Mouse (Mus musculus) embryonic facial prominence, embryonic 11.5 days (tissue): Measurements from ENCODE around the gene Acad10. TPM values are rescaled to one million over a fixed set of nuclear protein-coding genes. Genes with fewer than 3 reads are reported as not detected.

Experiments used
- ATAC-seq: fragments of 200-750 bp; cut with Nextera tagmentation; replicated peaks from 2 replicates; pipeline ENCODE4 v1.8.0; 2017; ENCODE audit warnings: low read depth; ENCODE audit not compliant: insufficient number of reproducible peaks, low FRiP score, low TSS enrichment
- DNase-seq: peaks from one replicate; pipeline ENCODE4 v3.0.0-alpha.2; 2015; ENCODE audit warnings: low spot score
- H3K27ac ChIP-seq: fragments of 300-500 bp; sonication (generic); replicated peaks from 2 replicates; pipeline ENCODE4 v1.5.1; 2014; ENCODE audit warnings: mild to moderate bottlenecking, low read depth, low read length, control low read depth
- H3K27me3 ChIP-seq: fragments of 300-500 bp; sonication (generic); 2 replicates; pipeline ENCODE4 v1.6.1; 2014; ENCODE audit warnings: mild to moderate bottlenecking, low read length, moderate library complexity, mixed read lengths; ENCODE audit not compliant: control insufficient read depth, insufficient read depth
- H3K36me3 ChIP-seq: fragments of 300-500 bp; sonication (generic); replicated peaks from 2 replicates; pipeline ENCODE4 v1.6.1; 2014; ENCODE audit warnings: low read depth, mild to moderate bottlenecking, low read length, moderate library complexity, mixed read lengths; ENCODE audit not compliant: control insufficient read depth, insufficient read depth
- H3K4me1 ChIP-seq: fragments of 300-500 bp; sonication (generic); 2 replicates; pipeline ENCODE4 v1.6.1; 2014; ENCODE audit warnings: low read length, mixed read lengths; ENCODE audit not compliant: control insufficient read depth, insufficient read depth
- H3K4me2 ChIP-seq: fragments of 300-500 bp; sonication (generic); 2 replicates; pipeline ENCODE4 v1.6.1; 2014; ENCODE audit warnings: low read depth, mild to moderate bottlenecking, control low read depth, low read length, moderate library complexity
- H3K4me3 ChIP-seq: fragments of 300-500 bp; sonication (generic); 2 replicates; pipeline ENCODE4 v1.5.1; 2014; ENCODE audit warnings: low read depth, low read length, control low read depth
- H3K9ac ChIP-seq: fragments of 300-500 bp; sonication (generic); replicated peaks from 2 replicates; pipeline ENCODE4 v1.6.1; 2014; ENCODE audit warnings: mild to moderate bottlenecking, control low read depth, low read length
- H3K9me3 ChIP-seq: fragments of 300-500 bp; sonication (generic); replicated peaks from 2 replicates; pipeline ENCODE4 v1.6.1; 2016; ENCODE audit warnings: mild to moderate bottlenecking, low read length, inconsistent platforms, mixed read lengths; ENCODE audit not compliant: control insufficient read depth
- WGBS: fragments of 180-500 bp; shearing (Covaris S2); extraction: QIAGEN DNeasy Blood & Tissue Kit; methylation state at CpG from one replicate; pipeline ENCODE4 v1.1.7; 2014; 5-methylcytosine and 5-hydroxymethylcytosine counted together
- polyA plus RNA-seq: library from polyadenylated mRNA; unstranded; fragments of >200 nt; fragmentation: Nextera tagmentation; extraction: Ambion mirVana; gene quantifications from 2 replicates; pipeline ENCODE4 v1.2.1, GENCODE M21; 2014

Acad10 gene
- polyA plus RNA-seq = 1.2 and 1.7 TPM in 2 replicates

DNA sequence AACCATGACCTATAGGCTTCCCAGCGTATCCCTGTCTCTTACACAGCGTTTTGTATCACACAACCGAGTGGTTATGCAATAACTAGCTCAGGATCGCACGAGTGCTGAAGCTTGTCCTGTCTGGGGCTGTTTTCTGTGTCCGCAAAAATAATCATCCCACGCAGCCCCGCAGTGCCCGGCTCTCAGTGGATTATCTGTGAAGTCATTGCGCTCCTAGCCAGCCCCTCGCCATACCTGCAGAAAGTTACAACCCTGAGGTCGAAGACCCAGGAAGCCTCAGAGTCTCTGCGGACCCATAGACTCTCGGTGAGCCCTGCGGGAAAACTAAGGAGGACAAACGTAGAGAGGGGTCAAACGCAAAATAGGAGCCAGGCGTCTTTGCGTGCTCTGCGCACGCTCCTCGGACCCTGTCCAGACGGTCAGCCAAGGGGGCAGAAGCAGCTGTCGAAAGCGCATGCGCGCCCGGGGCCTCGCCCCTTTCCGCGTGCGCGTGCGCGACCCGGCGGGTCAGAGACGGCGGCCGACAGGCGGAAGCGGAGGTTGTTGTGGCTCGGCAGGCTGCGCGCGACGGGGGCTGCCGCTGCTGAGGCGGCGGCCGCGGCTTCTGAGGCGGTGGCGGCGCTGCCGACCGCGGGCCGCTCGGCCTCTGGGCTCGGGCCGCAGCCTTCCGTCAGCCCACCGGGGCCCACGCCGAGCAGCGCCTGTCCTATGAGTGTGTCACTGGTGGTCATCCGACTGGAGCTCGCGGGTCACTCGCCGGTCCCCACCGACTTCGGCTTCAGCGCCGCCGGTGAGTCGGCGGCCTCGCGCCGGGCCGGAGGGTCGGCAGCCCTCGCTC, at the start of gene Acad10, which contains the start of gene Brap:
Gene Acad10, minus strand, starts transcription at position 456 of the 838 bp plus-strand sequence.
Gene Brap, plus strand, starts transcription at position 505 of the 838 bp plus-strand sequence.
- Histone ChIP-seq H3K9me3 (no peaks in the 10 kb centered on the region), H3K4me3 (peak within 1 kb of the TSS; percentile 94), H3K4me2 (peak within 1 kb of the TSS; percentile 79), H3K9ac (peak within 1 kb of the TSS; percentile 90), H3K27ac (no peak within 1 kb of the TSS; the same call in 1 of the 2 replicates), H3K27me3 (no peaks in the 10 kb centered on the region), H3K4me1 (no peaks in the 10 kb centered on the region), H3K36me3 (peaks cover 3% of the 10 kb centered on the region; the same call in 1 of the 2 replicates)
- ATAC-seq (peak; percentile 69), DNase-seq (peak; percentile 94)
- 2% methylated on average over 82 of the region's 85 CpGs for WGBS

DNA sequence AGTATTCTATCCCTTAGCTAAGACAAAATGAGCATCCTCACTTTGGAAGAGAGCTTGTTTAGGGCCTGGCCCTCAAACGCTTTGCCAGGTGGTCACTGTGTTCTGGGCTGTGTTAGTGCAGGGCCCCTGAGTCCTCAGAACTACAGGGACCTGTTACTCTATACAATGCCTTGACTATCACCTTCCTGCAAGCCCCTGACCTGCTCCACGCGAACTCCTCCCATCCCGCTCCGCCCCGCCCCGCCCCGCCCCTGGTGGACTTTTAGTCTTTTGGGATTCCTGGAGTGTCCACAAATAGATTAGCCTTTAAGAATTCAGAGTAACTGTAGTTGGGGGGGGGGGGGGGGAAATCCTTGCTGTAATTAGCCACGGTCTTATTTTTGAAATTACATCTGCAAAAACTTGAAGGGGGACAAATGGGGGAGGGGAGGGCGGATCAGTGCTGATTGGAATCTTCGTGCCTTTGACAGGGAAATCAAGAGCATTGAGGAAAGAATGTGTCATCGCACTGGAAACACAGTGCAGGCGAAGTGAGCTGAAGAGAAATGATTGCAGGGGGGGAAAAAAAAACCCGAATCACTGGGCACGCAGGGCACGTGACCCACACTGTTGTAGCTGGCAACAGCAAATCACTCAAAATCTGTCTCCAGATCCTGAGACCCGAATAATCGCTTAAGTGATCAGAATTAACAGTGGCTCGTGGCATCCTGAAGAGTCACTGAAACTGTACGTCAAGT, 44.4 kb upstream of the Acad10 start:
- Histone ChIP-seq H3K4me1 (no peaks in the 10 kb centered on the region), H3K27ac (no peak overlapping the region), H3K27me3 (no peaks in the 10 kb centered on the region), H3K4me3 (no peak overlapping the region), H3K4me2 (peak overlapping the region; percentile 32), H3K36me3 (no peaks in the 10 kb centered on the region), H3K9ac (no peak overlapping the region), H3K9me3 (no peaks in the 10 kb centered on the region)
- peak; percentile 46 for DNase-seq
- 9% methylated on average over 20 of the region's 20 CpGs for WGBS
- ATAC-seq = no peak

- H3K36me3 ChIP-seq = no peaks in the 10 kb centered on the region
- WGBS = 57% methylated on average over 1 of the region's 1 CpGs
- DNase-seq (no peak), ATAC-seq (no peak)
- H3K9ac ChIP-seq = no peak overlapping the region
- H3K9me3 ChIP-seq = no peaks in the 10 kb centered on the region
- no peak overlapping the region for H3K4me2 ChIP-seq
- H3K4me1 ChIP-seq = no peaks in the 10 kb centered on the region
- H3K27me3 ChIP-seq = no peaks in the 10 kb centered on the region
- H3K4me3 ChIP-seq = no peak overlapping the region
- H3K27ac ChIP-seq = no peak overlapping the region
These were observed 43.0 kb upstream of the Acad10 start for GRCm38 (mm10) chr5:121703341-121703740.

- H3K9me3 ChIP-seq = no peaks in the 10 kb centered on the region
- H3K9ac ChIP-seq = no peak overlapping the region
- no peaks in the 10 kb centered on the region for H3K27me3 ChIP-seq
- H3K4me2 ChIP-seq = no peak overlapping the region
- H3K4me3 ChIP-seq = no peak overlapping the region
- ATAC-seq = no peak
- H3K36me3 ChIP-seq = no peaks in the 10 kb centered on the region
- DNase-seq = no peak
- no peak overlapping the region for H3K27ac ChIP-seq
- H3K4me1 ChIP-seq = no peaks in the 10 kb centered on the region
- 56% methylated on average over 8 of the region's 8 CpGs for WGBS
These were observed 40.9 kb upstream of the Acad10 start for GRCm38 (mm10) chr5:121701111-121701769.

- Histone ChIP-seq H3K9me3 (no peaks in the 10 kb centered on the region), H3K4me1 (no peaks in the 10 kb centered on the region), H3K27me3 (no peaks in the 10 kb centered on the region), H3K4me2 (no peak overlapping the region), H3K4me3 (no peak overlapping the region), H3K9ac (0 out of 2 replicates have a peak overlapping the region, but pooled peaks have one; percentile 23), H3K36me3 (no peaks in the 10 kb centered on the region), H3K27ac (no peak overlapping the region)
- ATAC-seq (no peak), DNase-seq (no peak)
- WGBS = 27% methylated on average over 11 of the region's 11 CpGs
These were observed 40.2 kb upstream of the Acad10 start for GRCm38 (mm10) chr5:121700496-121700895.

DNA sequence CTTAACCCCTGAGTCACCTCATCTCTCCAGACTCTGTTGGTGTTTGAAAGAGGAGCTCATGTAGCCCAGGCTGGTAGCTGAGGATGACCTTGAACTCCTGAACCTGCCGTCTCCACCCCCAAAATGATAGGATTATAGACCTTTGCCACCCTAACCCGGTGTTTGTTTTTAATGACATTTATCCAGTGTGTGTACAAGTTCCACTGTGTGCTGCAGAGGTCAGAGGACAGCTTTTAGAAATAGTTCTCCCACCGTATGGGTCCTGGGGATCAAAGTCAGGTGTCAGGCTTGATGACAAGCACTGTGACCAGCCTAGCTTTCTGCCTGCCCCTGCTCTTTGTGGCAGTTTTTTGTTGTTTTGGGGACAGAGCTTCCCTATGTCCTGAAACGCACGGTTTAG, 39.6 kb upstream of the Acad10 start:
- no peak overlapping the region for H3K9ac ChIP-seq
- WGBS = 42% methylated on average over 5 of the region's 5 CpGs

GRCm38 (mm10) chr5:121696761-121697160, 36.4 kb upstream of the Acad10 start:
- H3K27ac ChIP-seq = no peak overlapping the region
- no peak overlapping the region for H3K4me3 ChIP-seq
- DNase-seq (no peak), ATAC-seq (no peak)
- H3K9me3 ChIP-seq = no peaks in the 10 kb centered on the region
- no peak overlapping the region for H3K4me2 ChIP-seq
- no peaks in the 10 kb centered on the region for H3K36me3 ChIP-seq
- H3K9ac ChIP-seq = no peak overlapping the region
- no peaks in the 10 kb centered on the region for H3K4me1 ChIP-seq
- WGBS = 43% methylated on average over 6 of the region's 6 CpGs
- no peaks in the 10 kb centered on the region for H3K27me3 ChIP-seq

More for the DNA sequence above, 39.6 kb upstream of the Acad10 start:
- Histone ChIP-seq H3K9me3 (no peaks in the 10 kb centered on the region), H3K4me2 (no peak overlapping the region), H3K36me3 (no peaks in the 10 kb centered on the region), H3K27ac (no peak overlapping the region), H3K4me3 (no peak overlapping the region), H3K27me3 (no peaks in the 10 kb centered on the region), H3K4me1 (no peaks in the 10 kb centered on the region)
- DNase-seq (no peak), ATAC-seq (no peak)
